8 mouse cellular contexts compared by ENCODE assay signal in genomic region chr6:61179949-61180755, GRCm38 (mm10). TPM values are rescaled to one million over a fixed set of nuclear protein-coding genes. Genes with fewer than 3 reads are reported as not detected.
A peak's percentile ranks its signal among the peaks of the same experiment; 100 is the strongest.
DNase-seq lines count a peak whose midpoint lies in the region; ATAC-seq and TF ChIP-seq lines count a peak whose summit lies in the region.

Ccser1 (plus strand) TSS chr6:61180324.

- peak within 1 kb of the TSS; percentile 76 for H3K9ac ChIP-seq in embryonic facial prominence, embryonic 11.5 days (replicated peaks; ENCODE audit: low read length)
- peak within 1 kb of the TSS; percentile 77 for H3K9ac ChIP-seq in heart, adult 2 months (ENCODE audit: low read depth, low read length)
- peak within 1 kb of the TSS; percentile 82 for H3K9ac ChIP-seq in limb, embryonic 12.5 days (replicated peaks)
- peak within 1 kb of the TSS; percentile 91 for H3K9ac ChIP-seq in midbrain, embryonic 13.5 days (replicated peaks)

- ATAC-seq in embryonic facial prominence, embryonic 11.5 days (replicated peaks; ENCODE audit: insufficient number of reproducible peaks, low FRiP score, low TSS enrichment, low read depth), result peak; percentile 93
- ATAC-seq in limb, embryonic 12.5 days (ENCODE audit: insufficient number of reproducible peaks, insufficient read depth, low FRiP score, low TSS enrichment, low read depth), result peak; percentile 78
- ATAC-seq in midbrain, embryonic 13.5 days, result peak; percentile 94

- no peaks in the 10 kb centered on the region for H3K36me3 ChIP-seq in embryonic facial prominence, embryonic 11.5 days (replicated peaks; ENCODE audit: control insufficient read depth, insufficient read depth, low read depth, low read length)
- H3K36me3 ChIP-seq in heart, adult 2 months (ENCODE audit: control insufficient read depth, insufficient read depth, low read length), result no peaks in the 10 kb centered on the region
- no peaks in the 10 kb centered on the region for H3K36me3 ChIP-seq in limb, embryonic 12.5 days
- no peaks in the 10 kb centered on the region for H3K36me3 ChIP-seq in midbrain, embryonic 13.5 days

- peak within 1 kb of the TSS; percentile 99 for H3K4me2 ChIP-seq in embryonic facial prominence, embryonic 11.5 days (ENCODE audit: low read depth, low read length)
- H3K4me2 ChIP-seq in limb, embryonic 12.5 days, result peak within 1 kb of the TSS; percentile 89
- peak within 1 kb of the TSS; percentile 84 for H3K4me2 ChIP-seq in midbrain, embryonic 13.5 days (replicated peaks)

- H3K79me2 ChIP-seq in heart, adult 2 months (replicated peaks; ENCODE audit: control insufficient read depth, insufficient read depth, low read length), result no peaks in the 10 kb centered on the region

- 0 out of 2 replicates have a peak within 1 kb of the TSS, but pooled peaks have one; percentile 28 for H3K27ac ChIP-seq in embryonic facial prominence, embryonic 11.5 days (replicated peaks; ENCODE audit: low read depth, low read length)
- peak within 1 kb of the TSS; percentile 36; the same call in 1 of the 2 replicates for H3K27ac ChIP-seq in heart, adult 2 months
- H3K27ac ChIP-seq in limb, embryonic 12.5 days, result peak within 1 kb of the TSS; percentile 85
- peak within 1 kb of the TSS; percentile 91 for H3K27ac ChIP-seq in midbrain, embryonic 13.5 days

- WGBS in embryonic facial prominence, embryonic 11.5 days, result 0% methylated on average over 79 of the region's 105 CpGs
- WGBS in heart, adult 2 months, result under 1% methylated on average over 80 of the region's 105 CpGs
- under 1% methylated on average over 91 of the region's 105 CpGs for WGBS in limb, embryonic 12.5 days
- WGBS in midbrain, embryonic 13.5 days, result under 1% methylated on average over 85 of the region's 105 CpGs

- no peaks in the 10 kb centered on the region for H3K9me3 ChIP-seq in embryonic facial prominence, embryonic 11.5 days (replicated peaks; ENCODE audit: control insufficient read depth, low read length)
- no peaks in the 10 kb centered on the region for H3K9me3 ChIP-seq in limb, embryonic 12.5 days
- no peaks in the 10 kb centered on the region for H3K9me3 ChIP-seq in midbrain, embryonic 13.5 days

- intact Hi-C loops in heart, adult 2 months (cut with DNase I), result loop anchor here (10.0 kb wide), 1 partner anchor 115 kb away; no protein-coding TSS in a partner anchor

- no peaks in the 10 kb centered on the region for H3K27me3 ChIP-seq in embryonic facial prominence, embryonic 11.5 days (ENCODE audit: control insufficient read depth, insufficient read depth, low read length)
- no peaks in the 10 kb centered on the region for H3K27me3 ChIP-seq in heart, adult 2 months (ENCODE audit: control insufficient read depth, insufficient read depth, low read length)
- peaks cover 5% of the 10 kb centered on the region; the same call in 1 of the 2 replicates for H3K27me3 ChIP-seq in limb, embryonic 12.5 days
- H3K27me3 ChIP-seq in midbrain, embryonic 13.5 days, result peaks cover 4% of the 10 kb centered on the region

- peak; percentile 41 to 66 for DNase-seq in spleen, adult 18-20 months
- no peak for DNase-seq in spleen, adult 12 weeks (ENCODE audit: low spot score)
- peak; percentile 74 for DNase-seq in embryonic facial prominence, embryonic 11.5 days (ENCODE audit: low spot score)
- DNase-seq in heart, adult 2 months, result peak; percentile 71 to 75
- DNase-seq in kidney, adult 18-20 months, result peak; percentile 72
- peak; percentile 27 to 41 for DNase-seq in spleen, postnatal 36 days (ENCODE audit: low spot score in 2 of 2)

- TF ChIP-seq POLR2A in heart, adult 2 months (IDR thresholded peaks at IDR 0.05; ENCODE audit: insufficient read depth, low read depth, low read length), result no peak

- H3K4me1 ChIP-seq in embryonic facial prominence, embryonic 11.5 days (ENCODE audit: control insufficient read depth, insufficient read depth, low read length), result no peaks in the 10 kb centered on the region
- no peaks in the 10 kb centered on the region for H3K4me1 ChIP-seq in heart, adult 2 months (ENCODE audit: control insufficient read depth, insufficient read depth, low read length)
- peaks cover 13% of the 10 kb centered on the region for H3K4me1 ChIP-seq in limb, embryonic 12.5 days (replicated peaks)
- H3K4me1 ChIP-seq in midbrain, embryonic 13.5 days (replicated peaks), result peaks cover 25% of the 10 kb centered on the region

- no peak for TF ChIP-seq EP300 in heart, adult 2 months (IDR thresholded peaks at IDR 0.05; ENCODE audit: insufficient read depth, low read depth, low read length)

- no peak for TF ChIP-seq CTCF in heart, adult 2 months (IDR thresholded peaks at IDR 0.05)

- H3K4me3 ChIP-seq in embryonic facial prominence, embryonic 11.5 days (ENCODE audit: low read depth, low read length), result peak within 1 kb of the TSS; percentile 81
- H3K4me3 ChIP-seq in heart, adult 2 months, result peak within 1 kb of the TSS; percentile 68
- H3K4me3 ChIP-seq in limb, embryonic 12.5 days (replicated peaks), result peak within 1 kb of the TSS; percentile 87
- peak within 1 kb of the TSS; percentile 86 for H3K4me3 ChIP-seq in midbrain, embryonic 13.5 days (replicated peaks)

RNA-seq across cellular contexts. Expression of gene Ccser1, which starts in this region (rescaled TPM):
- 5.1 and 5.2 TPM in 2 replicates for polyA plus RNA-seq in embryonic facial prominence, embryonic 11.5 days (2014; fragmentation: Nextera tagmentation; extraction: Ambion mirVana)
- total RNA-seq in heart, adult 2 months (2021), result 1 to 10 TPM in 1 of 2 experiments, under 1 TPM in 1; 0.94 to 1.7 TPM
- 0.45 and 0.64 TPM in 2 replicates for polyA plus RNA-seq in heart, adult 2 months (2012; rRNA removed)
- 13.7 and 14.3 TPM in 2 replicates for polyA plus RNA-seq in limb, embryonic 12.5 days (2016; fragmentation: Nextera tagmentation; extraction: Ambion mirVana)
- 18.7 and 19.7 TPM in 2 replicates for polyA plus RNA-seq in midbrain, embryonic 13.5 days (2015; fragmentation: Nextera tagmentation; extraction: Ambion mirVana)

Comparison
In these comparisons a context has a peak if more than half of its experiments do, and no peak if none do; other contexts are left out.
1. H3K27ac ChIP-seq: peak in every context shown above with its lines; median percentile 91 in midbrain, embryonic 13.5 days; 85 in limb, embryonic 12.5 days; 36 in heart, adult 2 months; 28 in embryonic facial prominence, embryonic 11.5 days.